Mouse (Mus musculus) ES-Bruce4 (cell line): Measurements from ENCODE around the gene Akr7a5. TPM values are rescaled to one million over a fixed set of nuclear protein-coding genes. Genes with fewer than 3 reads are reported as not detected.

Experiments used
- H3K27ac ChIP-seq: 2 replicates; pipeline ENCODE4 v1.5.1; 2012; ENCODE audit warnings: low read length, inconsistent platforms; ENCODE audit not compliant: insufficient read depth
- H3K27me3 ChIP-seq: 2 replicates; pipeline ENCODE4 v1.6.1; 2012; ENCODE audit warnings: mild to moderate bottlenecking, low read length, inconsistent platforms; ENCODE audit not compliant: control insufficient read depth, poor library complexity, insufficient read depth, severe bottlenecking
- H3K36me3 ChIP-seq: 2 replicates; pipeline ENCODE4 v1.6.1; 2012; ENCODE audit warnings: inconsistent platforms, mild to moderate bottlenecking, low read length, moderate library complexity; ENCODE audit not compliant: control insufficient read depth, poor library complexity, insufficient read depth, severe bottlenecking
- H3K4me1 ChIP-seq: one replicate; pipeline ENCODE4 v1.8.1; 2011; ENCODE audit warnings: low read length; ENCODE audit not compliant: control insufficient read depth, insufficient read depth
- H3K4me3 ChIP-seq: 2 replicates; pipeline ENCODE4 v1.5.1; 2011; ENCODE audit warnings: low read depth, mild to moderate bottlenecking, low read length
- H3K9ac ChIP-seq: 2 replicates; pipeline ENCODE4 v1.6.1; 2012; ENCODE audit warnings: low read depth, mild to moderate bottlenecking, inconsistent platforms; ENCODE audit not compliant: poor library complexity, severe bottlenecking
- H3K9me3 ChIP-seq: replicated peaks from 2 replicates; pipeline ENCODE4 v1.6.1; 2012; ENCODE audit warnings: mild to moderate bottlenecking, low read length, inconsistent platforms; ENCODE audit not compliant: control insufficient read depth, poor library complexity, insufficient read depth, severe bottlenecking
- CTCF ChIP-seq: IDR thresholded peaks from one replicate; pipeline ENCODE4 v1.8.1; 2011; ENCODE audit warnings: low read depth, low read length
- EP300 ChIP-seq: IDR thresholded peaks from 2 replicates; pipeline ENCODE4 v1.6.1; 2011; ENCODE audit warnings: low read depth, low read length; ENCODE audit not compliant: insufficient read depth
- POLR2A ChIP-seq: IDR thresholded peaks from one replicate; pipeline ENCODE4 v1.8.1; 2011; ENCODE audit warnings: low read length; ENCODE audit not compliant: insufficient read depth
- polyA plus RNA-seq: library from polyadenylated mRNA; stranded (reverse); fragments of >200 nt; gene quantifications from 2 replicates; pipeline ENCODE4 v1.2.4, GENCODE M21; 2011; ENCODE audit warnings: low read depth; ENCODE audit not compliant: missing spikeins, insufficient read depth, insufficient read length

Akr7a5 gene
- polyA plus RNA-seq, 1 experiment = 33.5 TPM

DNA sequence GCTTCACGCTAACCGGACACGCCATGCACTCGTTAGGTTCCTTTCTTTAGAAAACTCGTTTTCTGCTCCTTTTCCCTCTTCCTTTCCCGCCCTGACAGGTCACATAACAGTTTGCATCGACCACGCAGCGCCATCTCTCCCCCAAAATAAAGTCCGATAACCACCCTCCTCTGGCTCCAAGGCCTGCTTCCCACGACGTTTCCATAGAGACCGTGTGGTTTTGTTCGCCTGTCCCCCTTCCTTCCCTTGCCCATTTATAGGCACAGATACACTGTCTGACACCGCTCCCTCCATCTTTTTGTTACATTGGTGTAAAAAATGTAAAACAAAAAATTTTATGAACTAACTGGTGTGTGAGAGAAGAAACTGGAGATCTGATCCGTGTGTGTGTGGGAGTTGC, 19.4 kb upstream of the Akr7a5 start:
- no peak overlapping the region for H3K4me3 ChIP-seq
- no peaks in the 10 kb centered on the region for H3K9me3 ChIP-seq
- no peak overlapping the region for H3K9ac ChIP-seq
- 0 out of 2 replicates have a peak, but pooled peaks cover 11% of the 10 kb centered on the region for H3K36me3 ChIP-seq
- no peak for TF ChIP-seq EP300
- no peak for TF ChIP-seq CTCF
- no peak for TF ChIP-seq POLR2A
- H3K27ac ChIP-seq = no peak overlapping the region
- H3K4me1 ChIP-seq = no peaks in the 10 kb centered on the region
- no peaks in the 10 kb centered on the region for H3K27me3 ChIP-seq

DNA sequence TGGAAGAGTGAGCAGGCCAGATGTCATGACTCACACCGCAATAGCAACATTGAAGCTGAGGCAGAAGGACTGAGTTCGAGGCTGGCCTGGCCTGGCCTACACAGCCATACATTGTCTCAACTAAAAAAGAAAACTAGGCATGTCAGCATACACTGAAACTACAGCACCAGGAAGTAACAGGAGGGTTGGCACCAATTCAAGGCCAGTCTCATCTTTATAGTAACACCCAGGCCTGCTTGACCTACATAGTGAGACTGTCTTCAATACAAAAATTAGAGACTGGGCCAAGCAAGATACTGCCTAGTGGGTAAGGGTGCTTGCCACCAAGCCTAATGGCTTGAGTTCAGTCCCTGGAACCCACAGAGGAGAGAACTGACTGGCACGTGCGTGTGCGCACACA, 18.5 kb upstream of the Akr7a5 start:
- Histone ChIP-seq H3K36me3 (0 out of 2 replicates have a peak, but pooled peaks cover 11% of the 10 kb centered on the region), H3K4me3 (no peak overlapping the region), H3K4me1 (no peaks in the 10 kb centered on the region), H3K9me3 (no peaks in the 10 kb centered on the region), H3K27me3 (no peaks in the 10 kb centered on the region), H3K9ac (no peak overlapping the region), H3K27ac (no peak overlapping the region)
- no peak for TF ChIP-seq POLR2A
- TF ChIP-seq CTCF = no peak
- no peak for TF ChIP-seq EP300

DNA sequence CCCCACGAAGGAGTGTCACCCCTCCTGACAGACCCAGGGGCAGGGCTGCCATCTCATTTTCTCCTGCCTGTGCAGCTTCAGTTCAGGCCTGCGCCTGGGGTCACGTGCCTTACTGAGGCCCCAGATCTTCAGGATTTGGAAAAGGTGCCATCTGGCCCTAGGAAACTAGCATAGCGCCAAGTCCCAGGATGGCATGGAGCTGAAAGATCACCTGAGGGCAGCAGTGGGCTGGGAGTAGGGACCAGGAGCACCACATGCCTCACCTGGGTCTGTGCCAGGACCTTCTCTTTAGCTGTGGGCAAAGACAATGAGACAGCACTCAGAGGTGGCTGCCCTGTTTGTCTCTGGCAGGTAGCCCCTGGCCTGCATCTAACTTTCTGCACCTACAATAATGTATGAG, 13.0 kb upstream of the Akr7a5 start:
- Histone ChIP-seq H3K9me3 (no peaks in the 10 kb centered on the region), H3K36me3 (no peaks in the 10 kb centered on the region), H3K4me3 (no peak overlapping the region), H3K9ac (no peak overlapping the region), H3K27ac (no peak overlapping the region), H3K27me3 (no peaks in the 10 kb centered on the region), H3K4me1 (no peaks in the 10 kb centered on the region)
- TF ChIP-seq POLR2A = no peak
- no peak for TF ChIP-seq EP300
- no peak for TF ChIP-seq CTCF

GRCm38 (mm10) chr4:139298671-139299366, 11.7 kb upstream of the Akr7a5 start:
- Histone ChIP-seq H3K27ac (no peak overlapping the region), H3K4me1 (no peaks in the 10 kb centered on the region), H3K36me3 (no peaks in the 10 kb centered on the region), H3K9me3 (no peaks in the 10 kb centered on the region), H3K4me3 (no peak overlapping the region), H3K9ac (no peak overlapping the region), H3K27me3 (no peaks in the 10 kb centered on the region)
- TF ChIP-seq EP300 = no peak
- no peak for TF ChIP-seq CTCF
- no peak for TF ChIP-seq POLR2A

DNA sequence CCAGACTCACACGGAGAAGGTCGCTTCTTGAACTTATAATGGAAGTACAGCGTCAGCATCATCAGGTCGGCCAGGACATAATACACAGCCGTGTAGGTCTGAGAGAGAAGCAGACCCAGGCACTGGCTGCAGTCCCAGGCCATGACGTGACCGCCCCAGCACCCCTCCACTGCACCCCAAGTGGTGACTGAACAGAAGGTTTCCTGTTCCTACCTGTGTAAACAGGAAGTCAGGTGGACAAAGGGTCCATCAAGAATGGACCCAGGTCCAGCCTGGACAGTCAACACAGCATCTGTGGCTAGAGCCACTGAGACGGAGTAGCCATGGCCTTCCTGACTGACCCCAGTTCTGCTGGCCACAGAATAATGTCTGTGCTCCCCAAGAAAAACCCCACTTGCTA, 8.8 kb upstream of the Akr7a5 start:
- no peaks in the 10 kb centered on the region for H3K9me3 ChIP-seq
- H3K36me3 ChIP-seq = no peaks in the 10 kb centered on the region
- no peak overlapping the region for H3K9ac ChIP-seq
- H3K4me1 ChIP-seq = no peaks in the 10 kb centered on the region
- H3K27me3 ChIP-seq = no peaks in the 10 kb centered on the region
- no peak for TF ChIP-seq POLR2A
- no peak for TF ChIP-seq CTCF
- TF ChIP-seq EP300 = no peak
- no peak overlapping the region for H3K4me3 ChIP-seq
- no peak overlapping the region for H3K27ac ChIP-seq

DNA sequence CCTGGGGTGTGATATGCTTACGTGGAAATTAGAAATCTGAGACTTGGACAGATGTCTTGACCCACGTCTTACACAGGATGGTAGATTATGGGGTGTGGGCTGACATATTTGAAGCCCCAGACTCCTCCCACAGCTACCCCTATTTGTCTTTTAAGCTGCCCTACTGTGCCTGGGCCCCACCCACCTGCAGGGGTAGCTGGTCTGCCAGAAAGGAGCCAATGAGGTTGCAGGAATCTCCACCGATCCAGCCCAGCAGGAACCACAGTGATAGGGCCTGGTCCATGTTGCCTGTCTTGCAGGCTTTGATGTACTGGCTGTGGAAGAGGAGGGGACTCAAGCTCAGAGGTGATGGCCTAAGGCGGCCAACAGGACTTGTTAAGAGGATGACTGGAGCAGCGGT, 8.3 kb upstream of the Akr7a5 start:
- Histone ChIP-seq H3K9me3 (no peaks in the 10 kb centered on the region), H3K4me3 (no peak overlapping the region), H3K27me3 (no peaks in the 10 kb centered on the region), H3K9ac (no peak overlapping the region; the same call in 1 of the 2 replicates), H3K4me1 (no peaks in the 10 kb centered on the region), H3K36me3 (no peaks in the 10 kb centered on the region), H3K27ac (no peak overlapping the region)
- TF ChIP-seq CTCF (no peak), POLR2A (no peak)
